Mouse (Mus musculus) midbrain, embryonic 15.5 days (tissue): Measurements from ENCODE around the gene Vmn2r79. TPM values are rescaled to one million over a fixed set of nuclear protein-coding genes. Genes with fewer than 3 reads are reported as not detected.
"Not testable (repeated sequence)": the region's sequence is repeated elsewhere in the genome, so short reads cannot be mapped to it uniquely, and the experiment has no call there.

Source experiments
- ATAC-seq: fragments of 200-750 bp; cut with Nextera tagmentation; replicated peaks from 2 replicates; pipeline ENCODE4 v1.8.0; 2017; ENCODE audit warnings: moderate TSS enrichment
- H3K27ac ChIP-seq: fragments of 300-500 bp; sonication (generic); 2 replicates; pipeline ENCODE4 v1.5.1; 2015; ENCODE audit warnings: mild to moderate bottlenecking, inconsistent platforms
- H3K27me3 ChIP-seq: fragments of 300-500 bp; sonication (generic); replicated peaks from 2 replicates; pipeline ENCODE4 v1.6.1; 2015; ENCODE audit warnings: inconsistent platforms
- H3K36me3 ChIP-seq: fragments of 300-500 bp; sonication (generic); replicated peaks from 2 replicates; pipeline ENCODE4 v1.6.1; 2015; ENCODE audit warnings: inconsistent platforms
- H3K4me1 ChIP-seq: fragments of 300-500 bp; sonication (generic); 2 replicates; pipeline ENCODE4 v1.6.1; 2015; ENCODE audit warnings: inconsistent platforms
- H3K4me2 ChIP-seq: fragments of 300-500 bp; sonication (generic); 2 replicates; pipeline ENCODE4 v1.6.1; 2015; ENCODE audit warnings: inconsistent platforms, mild to moderate bottlenecking, moderate library complexity
- H3K4me3 ChIP-seq: fragments of 300-500 bp; sonication (generic); 2 replicates; pipeline ENCODE4 v1.5.1; 2015; ENCODE audit warnings: mild to moderate bottlenecking, inconsistent platforms
- H3K9ac ChIP-seq: fragments of 300-500 bp; sonication (generic); 2 replicates; pipeline ENCODE4 v1.6.1; 2015; ENCODE audit warnings: mild to moderate bottlenecking, inconsistent platforms
- H3K9me3 ChIP-seq: fragments of 300-500 bp; sonication (generic); 2 replicates; pipeline ENCODE4 v1.6.1; 2016; ENCODE audit warnings: inconsistent platforms
- WGBS: fragments of 180-500 bp; shearing (Covaris S2); methylation state at CpG from one replicate; pipeline ENCODE4 v1.1.7; 2015; ENCODE audit warnings: mixed read lengths; 5-methylcytosine and 5-hydroxymethylcytosine counted together
- polyA plus RNA-seq: library from polyadenylated mRNA; unstranded; fragments of >200 nt; fragmentation: Nextera tagmentation; extraction: Ambion mirVana; gene quantifications from 2 replicates; pipeline ENCODE4 v1.2.1, GENCODE M21; 2015

The Vmn2r79 gene
- polyA plus RNA-seq: not detected in 2 replicates

GRCm38 (mm10) chr7:86995815-86996214 is at the start of gene Vmn2r79:
Gene Vmn2r79 (plus strand): TSS chr7:86996115.
- not testable (repeated sequence) for ATAC-seq, H3K27ac ChIP-seq
- 81% methylated on average over 1 of the region's 1 CpGs for WGBS

GRCm38 (mm10) chr7:86994700-86995099 is 1.2 kb upstream of the Vmn2r79 start:
- H3K4me1 ChIP-seq: no peaks in the 10 kb centered on the region
- H3K36me3 ChIP-seq: no peaks in the 10 kb centered on the region
- H3K9ac ChIP-seq: no peak overlapping the region
- WGBS: 82% methylated on average over 1 of the region's 1 CpGs
- H3K27ac ChIP-seq: no peak overlapping the region
- no peak for ATAC-seq
- H3K9me3 ChIP-seq: no peaks in the 10 kb centered on the region
- no peak overlapping the region for H3K4me2 ChIP-seq
- H3K4me3 ChIP-seq: no peak overlapping the region
- H3K27me3 ChIP-seq: no peaks in the 10 kb centered on the region

More at GRCm38 (mm10) chr7:86995815-86996214, at the start of gene Vmn2r79:
- not testable (repeated sequence) for H3K27me3 ChIP-seq, H3K9me3 ChIP-seq, H3K4me3 ChIP-seq, H3K4me2 ChIP-seq, H3K4me1 ChIP-seq, H3K9ac ChIP-seq, H3K36me3 ChIP-seq

GRCm38 (mm10) chr7:87026486-87026885 is 30.6 kb downstream of the Vmn2r79 start:
- H3K4me2 ChIP-seq, H3K4me3 ChIP-seq, H3K27ac ChIP-seq, H3K36me3 ChIP-seq, ATAC-seq, H3K9me3 ChIP-seq, H3K9ac ChIP-seq, H3K27me3 ChIP-seq, H3K4me1 ChIP-seq: not testable (repeated sequence)

- no peak overlapping the region for H3K9ac ChIP-seq
- H3K36me3 ChIP-seq: no peaks in the 10 kb centered on the region
- ATAC-seq: no peak
- H3K4me2 ChIP-seq: no peak overlapping the region
- H3K27ac ChIP-seq: no peak overlapping the region
- no peaks in the 10 kb centered on the region for H3K4me1 ChIP-seq
- H3K9me3 ChIP-seq: no peaks in the 10 kb centered on the region
- WGBS: 89% methylated on average over 4 of the region's 4 CpGs
- H3K27me3 ChIP-seq: no peaks in the 10 kb centered on the region
- no peak overlapping the region for H3K4me3 ChIP-seq
Measured at GRCm38 (mm10) chr7:87063576-87063975, 67.7 kb downstream of the Vmn2r79 start.

Other genes starting within 250 kb of the Vmn2r79 start
- 0.34 and 0.38 TPM in 2 replicates for gene Folh1, start 220.2 kb upstream of the Vmn2r79 start, polyA plus RNA-seq
- not detected in 2 replicates for gene Vmn2r77, start 201.1 kb upstream of the Vmn2r79 start, polyA plus RNA-seq
- not detected in 2 replicates for gene Vmn2r78, start 81.0 kb upstream of the Vmn2r79 start, polyA plus RNA-seq
- gene Nox4, start 250.0 kb downstream of the Vmn2r79 start, polyA plus RNA-seq: 1.8 and 2.1 TPM in 2 replicates